Mouse (Mus musculus) heart, postnatal 0 days (tissue): ENCODE measurements around the gene Ephx4.

Experiments used
- CTCF ChIP-seq: IDR thresholded peaks from 2 replicates; pipeline ENCODE4 v1.5.1; 2016; ENCODE audit warnings: antibody characterized with exemption, control low read depth, low read depth
- EP300 ChIP-seq: IDR thresholded peaks from 2 replicates; pipeline ENCODE4 v1.6.1; 2016; ENCODE audit warnings: antibody characterized with exemption, low read depth

GRCm38 (mm10) chr5:107411326-107411725 lies 8.8 kb downstream of the Ephx4 start:
- no peak for TF ChIP-seq CTCF
- no peak for TF ChIP-seq EP300
